Mouse (Mus musculus) MEL (cell line): Measurements from ENCODE around the gene Cela2a. TPM values are rescaled to one million over a fixed set of nuclear protein-coding genes. Genes with fewer than 3 reads are reported as not detected.

Experiments
- DNase-seq: peaks from one replicate; pipeline ENCODE4 v3.0.0; 2011; ENCODE audit warnings: low read depth, low spot score
- H3K27ac ChIP-seq: 2 replicates; pipeline ENCODE4 v1.5.1; 2012; ENCODE audit warnings: low read depth, mild to moderate bottlenecking, control low read depth, low read length, moderate library complexity; ENCODE audit not compliant: control insufficient read depth
- H3K27me3 ChIP-seq, 2 experiments: fragments of 150-350 bp in 1 of 2; sonication (generic) in 1 of 2; 2 replicates each; pipeline ENCODE4 v1.6.1; 2012; ENCODE audit warnings: low read length in 2 of 2, mild to moderate bottlenecking in 2 of 2, improper control_type of control experiment in 1 of 2, moderate library complexity in 1 of 2; ENCODE audit not compliant: insufficient read depth in 2 of 2, control insufficient read depth in 1 of 2
- H3K36me3 ChIP-seq, 2 experiments: 2 replicates each; pipeline ENCODE4 v1.6.1; 2012 to 2014; ENCODE audit warnings: low read length in 2 of 2, improper control_type of control experiment in 1 of 2, inconsistent platforms in 1 of 2, mild to moderate bottlenecking in 1 of 2; ENCODE audit not compliant: insufficient read depth in 2 of 2, control insufficient read depth in 1 of 2
- H3K4me1 ChIP-seq, 2 experiments: fragments of 150-350 bp in 1 of 2; sonication (generic) in 1 of 2; 2 replicates each; pipeline ENCODE4 v1.6.1; 2012; ENCODE audit warnings: low read length in 2 of 2, improper control_type of control experiment in 1 of 2, mild to moderate bottlenecking in 1 of 2; ENCODE audit not compliant: insufficient read depth in 2 of 2, control insufficient read depth in 1 of 2
- H3K4me3 ChIP-seq, 2 experiments: fragments of 150-350 bp in 1 of 2; sonication (generic) in 1 of 2; 2 replicates each; pipeline ENCODE4 v1.5.1; 2012; ENCODE audit warnings: low read depth in 2 of 2, low read length in 2 of 2, mild to moderate bottlenecking in 2 of 2, moderate library complexity in 2 of 2, control low read depth in 1 of 2, improper control_type of control experiment in 1 of 2; ENCODE audit not compliant: control insufficient read depth in 1 of 2, insufficient read depth in 1 of 2
- H3K79me2 ChIP-seq: 2 replicates; pipeline ENCODE4 v1.6.1; 2012; ENCODE audit warnings: mild to moderate bottlenecking, low read length, moderate library complexity; ENCODE audit not compliant: control insufficient read depth, poor library complexity, insufficient read depth
- H3K9ac ChIP-seq: 2 replicates; pipeline ENCODE4 v1.6.1; 2012; ENCODE audit warnings: low read depth, mild to moderate bottlenecking, control low read depth, low read length, moderate library complexity; ENCODE audit not compliant: control insufficient read depth, poor library complexity, severe bottlenecking
- H3K9me3 ChIP-seq: fragments of 150-350 bp; sonication (generic); replicated peaks from 2 replicates; pipeline ENCODE4 v1.6.1; 2012; ENCODE audit warnings: mild to moderate bottlenecking, low read length, improper control_type of control experiment, moderate library complexity; ENCODE audit not compliant: insufficient read depth
- CHD1 ChIP-seq: IDR thresholded peaks from 2 replicates; pipeline ENCODE4 v1.6.1; 2012; ENCODE audit warnings: low read depth, mild to moderate bottlenecking, inconsistent platforms, low read length, improper control_type of control experiment
- CTCF ChIP-seq, 3 experiments: IDR thresholded peaks in 2 of 3; conservative IDR thresholded peaks in 1 of 3; 2 replicates each; pipeline ENCODE4 v1.5.1; 2011 to 2012; ENCODE audit warnings: low read length in 3 of 3, low read depth in 2 of 3, mild to moderate bottlenecking in 2 of 3, improper control_type of control experiment in 1 of 3, inconsistent platforms in 1 of 3, mixed read lengths in 1 of 3, moderate library complexity in 1 of 3; ENCODE audit not compliant: control insufficient read depth in 1 of 3, insufficient read depth in 1 of 3, poor library complexity in 1 of 3, severe bottlenecking in 1 of 3
- E2F4 ChIP-seq: IDR thresholded peaks from 2 replicates; pipeline ENCODE4 v1.6.1; 2011; ENCODE audit warnings: low read depth, low read length, improper control_type of control experiment, borderline replicate concordance
- ELF1 ChIP-seq: IDR thresholded peaks from 2 replicates; pipeline ENCODE4 v1.6.1; 2014; ENCODE audit warnings: low read depth, mild to moderate bottlenecking, inconsistent platforms, low read length, improper control_type of control experiment, moderate library complexity
- GATA1 ChIP-seq: IDR thresholded peaks from 2 replicates; pipeline ENCODE4 v1.6.1; 2011; ENCODE audit warnings: low read depth, low read length, improper control_type of control experiment
- HCFC1 ChIP-seq: IDR thresholded peaks from 2 replicates; pipeline ENCODE4 v1.6.1; 2012; ENCODE audit warnings: low read depth, mild to moderate bottlenecking, inconsistent platforms, low read length, improper control_type of control experiment, moderate library complexity
- JUND ChIP-seq: IDR thresholded peaks from 2 replicates; pipeline ENCODE4 v1.6.1; 2011; ENCODE audit warnings: low read depth, mild to moderate bottlenecking, improper control_type of control experiment, low read length
- KAT2A ChIP-seq: conservative IDR thresholded peaks from 2 replicates; pipeline ENCODE4 v1.6.1; 2012; ENCODE audit warnings: low read depth, low read length, improper control_type of control experiment, inconsistent platforms
- MYB ChIP-seq: IDR thresholded peaks from 2 replicates; pipeline ENCODE4 v1.6.1; 2011; ENCODE audit warnings: mild to moderate bottlenecking, low read depth, low read length, improper control_type of control experiment
- MYC ChIP-seq: IDR thresholded peaks from 2 replicates; pipeline ENCODE4 v1.6.1; 2011; ENCODE audit warnings: low read depth, mild to moderate bottlenecking, low read length, improper control_type of control experiment, moderate library complexity
- NELFE ChIP-seq: IDR thresholded peaks from 2 replicates; pipeline ENCODE4 v1.6.1; 2011; ENCODE audit warnings: low read depth, low read length, improper control_type of control experiment
- POLR2A ChIP-seq, 2 experiments: IDR thresholded peaks; 2 replicates each; pipeline ENCODE4 v1.6.1; 2011 to 2012; ENCODE audit warnings: low read length in 2 of 2, mild to moderate bottlenecking in 2 of 2, control low read depth in 1 of 2, improper control_type of control experiment in 1 of 2, low read depth in 1 of 2, moderate library complexity in 1 of 2; ENCODE audit not compliant: control insufficient read depth in 1 of 2, insufficient read depth in 1 of 2, poor library complexity in 1 of 2
- POLR2AphosphoS5 ChIP-seq: IDR thresholded peaks from 2 replicates; pipeline ENCODE4 v1.6.1; 2012; ENCODE audit warnings: low read depth, borderline replicate concordance, mild to moderate bottlenecking, inconsistent platforms, low read length, moderate library complexity, mixed read lengths
- RAD21 ChIP-seq: IDR thresholded peaks from 2 replicates; pipeline ENCODE4 v1.6.1; 2011; ENCODE audit warnings: mild to moderate bottlenecking, low read depth, low read length, improper control_type of control experiment
- RCOR1 ChIP-seq: IDR thresholded peaks from 2 replicates; pipeline ENCODE4 v1.6.1; 2012; ENCODE audit warnings: low read depth, mild to moderate bottlenecking, inconsistent platforms, low read length, improper control_type of control experiment
- SIN3A ChIP-seq: IDR thresholded peaks from 2 replicates; pipeline ENCODE4 v1.6.1; 2012; ENCODE audit warnings: low read length, improper control_type of control experiment, inconsistent platforms
- SMC3 ChIP-seq: IDR thresholded peaks from 2 replicates; pipeline ENCODE4 v1.6.1; 2011; ENCODE audit warnings: low read depth, low read length, improper control_type of control experiment
- TCF12 ChIP-seq: IDR thresholded peaks from 2 replicates; pipeline ENCODE4 v1.6.1; 2014; ENCODE audit warnings: low read depth, mild to moderate bottlenecking, inconsistent platforms, low read length, improper control_type of control experiment, moderate library complexity
- USF2 ChIP-seq, 2 experiments: IDR thresholded peaks; 2 replicates each; pipeline ENCODE4 v1.6.1; 2011 to 2012; ENCODE audit warnings: improper control_type of control experiment in 2 of 2, low read length in 2 of 2, borderline replicate concordance in 1 of 2, inconsistent platforms in 1 of 2, low read depth in 1 of 2, mild to moderate bottlenecking in 1 of 2; ENCODE audit not compliant: insufficient read depth in 1 of 2
- ZC3H11A ChIP-seq: IDR thresholded peaks from 2 replicates; pipeline ENCODE4 v1.6.1; 2012; ENCODE audit warnings: low read depth, mild to moderate bottlenecking, inconsistent platforms, low read length, improper control_type of control experiment
- ZKSCAN1 ChIP-seq: IDR thresholded peaks from 2 replicates; pipeline ENCODE4 v1.6.1; 2012; ENCODE audit warnings: low read depth, mild to moderate bottlenecking, inconsistent platforms, low read length, improper control_type of control experiment, moderate library complexity
- ZNF384 ChIP-seq: IDR thresholded peaks from 2 replicates; pipeline ENCODE4 v1.6.1; 2012; ENCODE audit warnings: low read depth, mild to moderate bottlenecking, inconsistent platforms, low read length, improper control_type of control experiment
- polyA plus RNA-seq, 2 experiments: library from polyadenylated mRNA; stranded (reverse) in 1 of 2; unstranded in 1 of 2; fragments of >175 nt in 1 of 2; fragments of >200 nt in 1 of 2; gene quantifications; 2 replicates each; pipeline versions ENCODE4 v1.2.1 to v1.2.4; 2012; ENCODE audit warnings: low replicate concordance in 2 of 2, low read depth in 1 of 2; ENCODE audit not compliant: insufficient read length in 2 of 2, insufficient read depth in 1 of 2, missing spikeins in 1 of 2
- total RNA-seq: library from RNA; depleted of rRNA; stranded (reverse); fragments of 300-350 nt; gene quantifications from 2 replicates; pipeline ENCODE4 v1.2.3, GENCODE M21; 2012

The Cela2a gene
- total and polyA plus RNA-seq, 3 experiments: not detected

DNA sequence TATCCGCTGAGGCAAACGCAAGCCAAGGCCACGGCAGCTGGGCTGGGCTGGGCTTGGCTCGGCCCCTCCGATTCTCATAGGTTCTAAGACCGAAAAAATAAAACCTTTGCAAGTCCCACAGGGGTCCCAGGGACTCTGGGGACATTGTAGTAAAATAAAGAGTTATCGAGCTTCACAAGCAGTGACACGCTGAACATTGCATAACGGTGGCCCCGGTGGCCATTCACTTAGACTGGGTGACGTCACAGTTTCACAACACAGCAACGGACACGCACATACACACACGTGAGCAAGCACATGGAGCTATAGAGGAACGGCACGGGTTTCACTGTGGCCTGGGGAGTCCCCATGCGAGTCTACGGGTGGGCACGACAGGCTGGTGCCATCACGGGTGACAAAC lies 32.5 kb upstream of the Cela2a start:
- no peak overlapping the region for H3K27ac ChIP-seq
- H3K27me3 ChIP-seq: no peaks in the 10 kb centered on the region
- no peaks in the 10 kb centered on the region for H3K4me1 ChIP-seq
- no peak overlapping the region for H3K4me3 ChIP-seq
- no peak overlapping the region for H3K9ac ChIP-seq
- TF ChIP-seq MYC (no peak), USF2 (IDR thresholded peaks at IDR 0.05; ENCODE audit: borderline replicate concordance in 1 of 2, insufficient read depth in 1 of 2, low read depth in 1 of 2, low read length in 2 of 2) (no peak), POLR2AphosphoS5 (no peak), GATA1 (no peak), ZC3H11A (no peak), E2F4 (no peak), MYB (no peak), TCF12 (no peak), RCOR1 (no peak), POLR2A (IDR thresholded peaks at IDR 0.05; ENCODE audit: control insufficient read depth in 1 of 2, insufficient read depth in 1 of 2, low read depth in 1 of 2, low read length in 2 of 2, poor library complexity in 1 of 2) (no peak), RAD21 (no peak), ZNF384 (no peak), HCFC1 (no peak), ZKSCAN1 (no peak), NELFE (no peak), KAT2A (no peak), JUND (no peak), CHD1 (no peak), CTCF (IDR thresholded peaks at IDR 0.05 in 2 of 3, conservative IDR thresholded peaks at IDR 0.05 in 1 of 3; ENCODE audit: control insufficient read depth in 1 of 3, insufficient read depth in 1 of 3, low read depth in 2 of 3, low read length in 3 of 3, poor library complexity in 1 of 3, severe bottlenecking in 1 of 3) (no peak), ELF1 (no peak)
- TF ChIP-seq, all 39 proteins: peak for 0
- Histone ChIP-seq H3K9me3 (no peaks in the 10 kb centered on the region), H3K79me2 (no peaks in the 10 kb centered on the region), H3K36me3 (no peaks in the 10 kb centered on the region)
- no peak for DNase-seq

DNA sequence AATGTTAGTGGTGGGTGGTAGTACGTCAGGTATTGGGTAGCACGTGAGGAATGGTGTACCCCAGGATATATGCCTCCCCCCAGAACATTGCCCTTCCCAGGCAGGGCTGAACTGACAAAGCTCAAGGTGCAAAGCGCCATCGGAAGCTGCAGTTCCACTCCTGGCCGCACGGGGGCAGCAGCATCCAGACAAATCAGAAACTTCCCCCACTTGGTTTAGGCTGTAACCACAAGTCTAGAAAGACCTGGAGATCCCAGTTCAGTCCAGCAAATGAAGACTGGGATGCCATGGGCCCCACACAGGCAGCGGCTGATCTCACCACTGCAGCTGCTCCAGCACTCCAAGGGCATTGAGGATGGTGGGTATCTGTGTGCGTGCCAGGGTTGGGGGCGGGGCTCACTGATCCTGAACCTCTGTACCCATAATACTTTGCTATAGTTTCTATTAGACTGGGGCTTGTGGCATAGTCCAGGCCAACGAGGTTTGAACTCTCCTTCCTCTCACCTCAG lies 31.5 kb upstream of the Cela2a start:
- no peaks in the 10 kb centered on the region for H3K79me2 ChIP-seq
- no peak overlapping the region for H3K4me3 ChIP-seq
- no peak overlapping the region for H3K9ac ChIP-seq
- no peaks in the 10 kb centered on the region for H3K27me3 ChIP-seq
- no peaks in the 10 kb centered on the region for H3K9me3 ChIP-seq
- H3K4me1 ChIP-seq: no peaks in the 10 kb centered on the region
- H3K36me3 ChIP-seq: no peaks in the 10 kb centered on the region
- DNase-seq: peak; percentile 79
- no peak overlapping the region for H3K27ac ChIP-seq
- TF ChIP-seq SMC3 (peak; percentile 72), RAD21 (peak; percentile 82), ZC3H11A (peak; percentile 42), SIN3A (no peak), CTCF (IDR thresholded peaks at IDR 0.05 in 2 of 3, conservative IDR thresholded peaks at IDR 0.05 in 1 of 3; ENCODE audit: control insufficient read depth in 1 of 3, insufficient read depth in 1 of 3, low read depth in 2 of 3, low read length in 3 of 3, poor library complexity in 1 of 3, severe bottlenecking in 1 of 3) (peak; percentile 89 to 96 (median 91))
